Mouse (Mus musculus) midbrain, embryonic 16.5 days (tissue): ENCODE data around the gene Pgam1. TPM values are rescaled to one million over a fixed set of nuclear protein-coding genes. Genes with fewer than 3 reads are reported as not detected.
"Not testable (repeated sequence)": the region's sequence is repeated elsewhere in the genome, so short reads cannot be mapped to it uniquely, and the experiment has no call there.

Source experiments
- ATAC-seq: fragments of 200-750 bp; cut with Nextera tagmentation; 2 replicates; pipeline ENCODE4 v1.8.0; 2017; ENCODE audit warnings: moderate TSS enrichment
- H3K27ac ChIP-seq: fragments of 300-500 bp; sonication (generic); 2 replicates; pipeline ENCODE4 v1.5.1; 2014; ENCODE audit warnings: mild to moderate bottlenecking, low read length, mixed read lengths
- H3K27me3 ChIP-seq: fragments of 300-500 bp; sonication (generic); 2 replicates; pipeline ENCODE4 v1.6.1; 2014; ENCODE audit warnings: low read depth, low read length, mixed read lengths; ENCODE audit not compliant: control insufficient read depth, insufficient read depth
- H3K36me3 ChIP-seq: fragments of 300-500 bp; sonication (generic); 2 replicates; pipeline ENCODE4 v1.6.1; 2014; ENCODE audit warnings: mild to moderate bottlenecking, low read length, moderate library complexity, mixed read lengths; ENCODE audit not compliant: control insufficient read depth, insufficient read depth
- H3K4me1 ChIP-seq: fragments of 300-500 bp; sonication (generic); 2 replicates; pipeline ENCODE4 v1.6.1; 2014; ENCODE audit warnings: mild to moderate bottlenecking, low read length, mixed read lengths; ENCODE audit not compliant: control insufficient read depth, insufficient read depth
- H3K4me2 ChIP-seq: fragments of 300-500 bp; sonication (generic); 2 replicates; pipeline ENCODE4 v1.6.1; 2014; ENCODE audit warnings: mild to moderate bottlenecking, low read length, mixed read lengths
- H3K4me3 ChIP-seq: fragments of 300-500 bp; sonication (generic); 2 replicates; pipeline ENCODE4 v1.5.1; 2014; ENCODE audit warnings: low read depth, mild to moderate bottlenecking, low read length, moderate library complexity, mixed read lengths
- H3K9ac ChIP-seq: fragments of 300-500 bp; sonication (generic); 2 replicates; pipeline ENCODE4 v1.6.1; 2014; ENCODE audit warnings: low read depth, low read length, mixed read lengths
- H3K9me3 ChIP-seq: fragments of 300-500 bp; sonication (generic); replicated peaks from 2 replicates; pipeline ENCODE4 v1.6.1; 2014; ENCODE audit warnings: mild to moderate bottlenecking, low read length, mixed read lengths; ENCODE audit not compliant: control insufficient read depth, poor library complexity, severe bottlenecking
- WGBS: fragments of 180-500 bp; shearing (Covaris S2); extraction: QIAGEN DNeasy Blood & Tissue Kit; methylation state at CpG from one replicate; pipeline ENCODE4 v1.1.7; 2014; 5-methylcytosine and 5-hydroxymethylcytosine counted together
- polyA plus RNA-seq: library from polyadenylated mRNA; unstranded; fragments of >200 nt; fragmentation: Nextera tagmentation; extraction: Ambion mirVana; gene quantifications from 2 replicates; pipeline ENCODE4 v1.2.1, GENCODE M21; 2015

The Pgam1 gene
- polyA plus RNA-seq, 1 experiment from 2014 or later, result 565 TPM

DNA sequence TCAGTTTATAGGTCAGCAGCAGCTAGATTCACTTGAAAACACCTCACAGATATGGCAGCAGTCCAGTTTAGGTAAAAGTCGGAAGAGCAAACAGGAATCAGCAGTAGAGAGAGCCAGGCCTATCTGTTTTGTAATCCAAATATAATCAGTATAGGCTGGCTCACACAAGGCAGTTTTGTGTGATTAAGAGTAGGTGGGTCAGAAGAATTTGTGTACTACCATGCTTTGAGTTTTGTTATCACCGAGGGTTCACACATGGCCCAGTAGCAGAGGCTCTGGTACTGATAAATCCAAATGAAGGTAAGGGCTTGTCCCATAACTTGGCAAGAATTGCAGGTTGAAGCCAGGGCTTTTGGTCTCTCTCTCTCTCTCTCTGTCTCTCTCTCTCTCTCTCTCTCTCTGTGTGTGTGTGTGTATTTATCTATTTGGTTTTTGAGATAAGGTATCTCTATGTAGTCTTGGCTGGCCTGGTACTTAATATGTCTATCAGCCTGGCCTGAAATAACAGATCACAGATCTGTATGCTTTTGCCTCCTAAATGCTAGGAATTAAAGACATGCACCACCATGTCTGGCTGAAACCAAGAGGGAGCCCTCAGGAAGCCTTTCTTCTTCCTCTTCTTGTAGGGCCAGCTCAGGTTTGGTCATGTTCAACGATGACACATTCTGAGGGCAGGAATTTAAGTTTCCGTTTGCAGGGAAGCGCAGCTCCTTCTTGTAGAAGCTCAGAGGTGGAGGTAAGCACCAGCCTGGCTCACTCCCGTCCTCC, 5.2 kb upstream of the Pgam1 start:
- Histone ChIP-seq H3K36me3 (no peaks in the 10 kb centered on the region), H3K4me2 (no peak overlapping the region), H3K27ac (no peak overlapping the region), H3K4me3 (no peak overlapping the region), H3K9me3 (no peaks in the 10 kb centered on the region), H3K9ac (no peak overlapping the region), H3K4me1 (no peaks in the 10 kb centered on the region), H3K27me3 (no peaks in the 10 kb centered on the region)
- ATAC-seq, result no peak
- WGBS, result 73% methylated on average over 6 of the region's 6 CpGs

DNA sequence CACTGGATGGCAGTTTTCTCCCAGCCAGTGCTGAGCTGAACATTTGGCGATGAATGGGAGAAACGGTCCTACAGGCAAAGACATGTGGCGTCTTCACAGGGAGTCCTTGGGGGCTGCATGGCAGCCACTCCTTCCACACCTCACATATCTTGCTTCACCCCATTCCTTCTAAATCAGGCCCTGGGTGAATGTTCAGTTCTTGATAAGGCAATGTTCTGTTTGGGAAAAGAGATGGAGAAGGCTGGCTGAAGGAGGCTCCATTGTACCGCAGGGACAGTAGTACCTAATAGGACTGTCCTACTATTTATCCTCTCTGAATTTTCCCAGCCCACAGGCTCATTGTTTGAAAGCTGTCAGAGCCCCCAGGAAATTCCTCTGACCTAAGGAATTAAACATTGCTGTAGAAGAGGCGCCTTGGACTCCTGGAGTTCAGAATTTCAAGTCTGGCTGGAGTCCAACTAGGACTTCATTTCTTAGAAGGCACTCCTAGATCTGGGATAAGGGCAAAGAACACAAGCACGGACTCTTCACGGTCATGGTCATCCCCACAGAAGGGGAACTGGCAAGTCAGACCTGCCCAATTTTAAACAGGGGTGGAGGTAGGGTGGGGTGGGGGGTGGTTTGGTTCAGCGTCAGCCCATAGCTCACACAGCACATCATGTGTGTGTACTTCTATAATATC, 4.5 kb upstream of the Pgam1 start:
- 54% methylated on average over 8 of the region's 8 CpGs for WGBS
- no peaks in the 10 kb centered on the region for H3K27me3 ChIP-seq
- H3K27ac ChIP-seq, result no peak overlapping the region
- peak overlapping the region; percentile 25; the same call in 1 of the 2 replicates for H3K9ac ChIP-seq
- no peaks in the 10 kb centered on the region for H3K9me3 ChIP-seq
- H3K36me3 ChIP-seq, result no peaks in the 10 kb centered on the region
- H3K4me3 ChIP-seq, result no peak overlapping the region
- H3K4me1 ChIP-seq, result no peaks in the 10 kb centered on the region
- ATAC-seq, result no peak
- H3K4me2 ChIP-seq, result no peak overlapping the region

DNA sequence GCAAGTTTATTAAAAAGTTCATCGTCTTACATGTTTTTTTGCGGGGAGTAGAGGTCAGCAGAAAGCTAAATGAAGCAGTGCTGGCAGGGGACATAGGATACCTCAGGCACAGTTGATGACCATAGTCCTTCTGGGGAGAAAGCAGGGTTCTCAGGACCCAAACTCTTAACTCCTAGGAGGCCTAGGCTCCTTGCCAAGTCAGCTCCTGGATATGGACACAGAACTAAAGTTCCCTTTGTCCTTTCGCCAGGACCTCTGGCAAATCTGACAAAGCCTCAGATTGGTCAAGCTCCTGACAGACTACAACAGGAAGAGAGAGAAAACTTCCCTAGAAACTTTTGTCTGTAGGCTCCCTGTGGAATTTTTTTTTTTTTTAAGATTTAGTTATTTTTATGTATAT, 3.0 kb upstream of the Pgam1 start:
- Histone ChIP-seq H3K9me3 (no peaks in the 10 kb centered on the region), H3K4me3 (no peak overlapping the region), H3K36me3 (no peaks in the 10 kb centered on the region), H3K9ac (no peak overlapping the region), H3K27me3 (no peaks in the 10 kb centered on the region), H3K4me1 (peaks cover 12% of the 10 kb centered on the region), H3K4me2 (no peak overlapping the region), H3K27ac (no peak overlapping the region)
- no peak for ATAC-seq
- WGBS, result 82% methylated on average over 3 of the region's 3 CpGs

DNA sequence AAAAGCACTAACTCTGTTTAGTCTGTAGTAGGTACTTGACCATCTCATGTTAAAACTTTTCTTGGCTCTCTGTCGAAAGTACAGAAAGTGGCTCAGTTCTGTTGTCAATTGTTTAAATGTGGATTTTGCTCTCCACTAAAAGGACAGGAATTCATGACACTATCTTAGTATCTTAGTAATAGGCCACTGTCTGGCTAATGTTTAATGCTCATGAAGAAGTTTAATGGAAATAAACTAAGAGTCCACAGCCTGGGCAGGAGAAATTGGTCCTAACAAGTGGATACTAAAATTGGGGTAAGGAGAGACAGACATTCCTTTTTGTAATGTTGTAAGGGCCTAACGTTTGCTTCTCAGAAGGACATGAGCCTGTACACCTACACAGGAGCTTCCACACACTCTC, 1.3 kb upstream of the Pgam1 start:
- Histone ChIP-seq H3K4me3 (no peak overlapping the region), H3K4me2 (no peak overlapping the region), H3K27me3 (no peaks in the 10 kb centered on the region), H3K4me1 (peaks cover 25% of the 10 kb centered on the region), H3K9me3 (no peaks in the 10 kb centered on the region), H3K36me3 (no peaks in the 10 kb centered on the region), H3K9ac (no peak overlapping the region), H3K27ac (no peak overlapping the region)
- 88% methylated on average over 2 of the region's 2 CpGs for WGBS
- no peak for ATAC-seq

- Histone ChIP-seq H3K27ac (peak overlapping the region; percentile 90), H3K9me3 (no peaks in the 10 kb centered on the region), H3K27me3 (no peaks in the 10 kb centered on the region), H3K9ac (peak overlapping the region; percentile 94), H3K4me2 (peak overlapping the region; percentile 83), H3K36me3 (peaks cover 12% of the 10 kb centered on the region), H3K4me3 (peak overlapping the region; percentile 94), H3K4me1 (peaks cover 25% of the 10 kb centered on the region)
- under 1% methylated on average over 50 of the region's 53 CpGs for WGBS
- peak; percentile 85 for ATAC-seq
These were observed 678 bp downstream of the Pgam1 start for GRCm38 (mm10) chr19:41912121-41913080.

DNA sequence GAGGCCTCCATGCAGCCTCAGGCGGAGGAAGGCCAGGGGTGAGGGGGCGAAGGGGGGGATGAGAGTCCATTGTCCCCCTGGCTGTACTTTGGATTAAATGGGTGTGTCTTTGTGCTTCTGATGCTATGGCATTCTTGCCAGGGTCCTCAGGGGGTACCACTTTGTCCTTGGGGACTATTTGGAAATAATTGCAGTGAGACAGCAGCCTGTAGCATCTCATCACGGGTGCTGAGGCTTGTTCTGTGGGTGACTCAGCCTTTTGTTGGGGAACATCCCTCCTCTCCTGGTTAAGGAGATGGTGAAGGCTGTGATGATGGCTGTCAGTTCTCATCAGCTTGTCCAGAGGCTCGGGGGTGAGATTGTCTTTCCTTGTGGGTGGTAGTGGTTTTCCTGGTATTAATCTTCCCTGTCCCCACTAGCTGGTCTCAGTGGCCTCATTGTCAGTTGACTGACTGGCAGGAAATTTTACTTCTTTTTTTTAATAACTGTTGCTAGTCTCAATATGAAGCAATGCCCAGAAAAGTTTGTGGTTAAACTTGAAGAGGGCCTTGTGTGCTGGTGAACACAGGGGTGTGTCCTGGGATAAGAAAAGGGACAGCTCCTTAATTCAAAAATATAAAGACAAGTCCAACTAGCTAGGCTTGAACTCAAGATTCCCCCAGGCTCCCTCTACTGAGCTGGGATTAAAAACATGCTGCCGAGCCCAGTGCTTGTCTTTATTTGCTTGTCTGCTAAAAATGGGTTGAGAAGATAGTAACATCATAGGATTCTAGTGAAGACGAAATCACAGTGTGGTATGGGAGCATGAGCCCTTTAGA, 2.3 kb downstream of the Pgam1 start:
- H3K9me3 ChIP-seq, result no peaks in the 10 kb centered on the region
- peak overlapping the region; percentile 94 for H3K9ac ChIP-seq
- H3K4me3 ChIP-seq, result peak overlapping the region; percentile 94

DNA sequence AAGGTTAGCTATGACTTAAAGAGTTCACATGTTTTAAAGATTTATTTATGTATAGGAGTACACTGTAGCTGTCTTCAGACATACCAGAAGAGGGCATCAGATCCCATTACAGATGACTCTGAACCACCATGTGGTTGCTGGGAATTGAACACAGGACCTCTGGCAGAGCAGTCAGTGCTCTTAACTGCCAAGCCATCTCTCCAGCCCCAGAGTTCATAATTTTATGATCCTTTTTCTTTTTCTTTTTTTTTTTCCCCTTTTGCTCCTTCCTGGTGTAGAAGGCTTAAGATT, 2.8 kb downstream of the Pgam1 start:
- not testable (repeated sequence) for H3K4me3 ChIP-seq, ATAC-seq, H3K9ac ChIP-seq, H3K27me3 ChIP-seq, H3K9me3 ChIP-seq, H3K27ac ChIP-seq
- peaks cover 22% of the 10 kb centered on the region for H3K36me3 ChIP-seq
- peak overlapping the region; percentile 83; the same call in 1 of the 2 replicates for H3K4me2 ChIP-seq
- H3K4me1 ChIP-seq, result peaks cover 25% of the 10 kb centered on the region

More for the DNA sequence above, 2.3 kb downstream of the Pgam1 start:
- Histone ChIP-seq H3K4me1 (peaks cover 25% of the 10 kb centered on the region), H3K27me3 (no peaks in the 10 kb centered on the region), H3K27ac (no peak overlapping the region), H3K4me2 (peak overlapping the region; percentile 83), H3K36me3 (peaks cover 16% of the 10 kb centered on the region)
- WGBS, result 35% methylated on average over 6 of the region's 6 CpGs
- ATAC-seq, result no peak

DNA sequence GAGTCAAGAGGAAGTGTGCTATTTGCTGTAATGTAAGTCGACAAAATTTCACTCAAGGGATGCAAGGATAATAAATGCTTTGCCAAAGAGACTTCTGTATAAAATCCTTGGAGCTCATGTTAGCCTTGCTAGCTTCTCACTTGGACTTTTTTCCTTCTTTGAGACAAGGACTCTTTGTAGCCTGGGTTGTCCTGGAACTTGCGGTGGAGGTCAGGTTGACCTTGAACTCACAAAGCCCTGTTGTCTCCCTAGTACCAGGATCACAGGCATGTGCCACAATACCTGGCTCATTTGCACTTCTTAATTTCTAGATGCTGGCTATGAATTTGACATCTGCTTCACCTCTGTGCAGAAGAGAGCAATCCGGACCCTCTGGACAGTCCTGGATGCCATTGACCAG, 3.6 kb downstream of the Pgam1 start:
- Histone ChIP-seq H3K27ac (no peak overlapping the region), H3K4me3 (no peak overlapping the region), H3K9me3 (no peaks in the 10 kb centered on the region), H3K36me3 (peaks cover 24% of the 10 kb centered on the region), H3K4me1 (peaks cover 25% of the 10 kb centered on the region), H3K4me2 (no peak overlapping the region), H3K27me3 (no peaks in the 10 kb centered on the region), H3K9ac (no peak overlapping the region)
- 94% methylated on average over 3 of the region's 3 CpGs for WGBS
- ATAC-seq, result no peak
